Mouse (Mus musculus) forebrain, embryonic 11.5 days (tissue): Measurements from ENCODE around the gene Wee1. TPM values are rescaled to one million over a fixed set of nuclear protein-coding genes. Genes with fewer than 3 reads are reported as not detected.
"Not testable (repeated sequence)": the region's sequence is repeated elsewhere in the genome, so short reads cannot be mapped to it uniquely, and the experiment has no call there.

ENCODE experiments used
- ATAC-seq: fragments of 200-750 bp; cut with Nextera tagmentation; replicated peaks from 2 replicates; pipeline ENCODE4 v1.8.0; 2017; ENCODE audit warnings: moderate TSS enrichment; ENCODE audit not compliant: low FRiP score
- DNase-seq: peaks from one replicate; pipeline ENCODE4 v3.0.0-alpha.2; 2017; ENCODE audit warnings: low spot score
- H3K27ac ChIP-seq: fragments of 300-500 bp; sonication (generic); 2 replicates; pipeline ENCODE4 v1.5.1; 2014; ENCODE audit warnings: low read depth, low read length
- H3K27me3 ChIP-seq: fragments of 300-500 bp; sonication (generic); 2 replicates; pipeline ENCODE4 v1.6.1; 2014; ENCODE audit warnings: mild to moderate bottlenecking, low read length, mixed read lengths; ENCODE audit not compliant: control insufficient read depth, insufficient read depth
- H3K36me3 ChIP-seq: fragments of 300-500 bp; sonication (generic); 2 replicates; pipeline ENCODE4 v1.6.1; 2014; ENCODE audit warnings: mild to moderate bottlenecking, low read length, moderate library complexity, mixed read lengths; ENCODE audit not compliant: control insufficient read depth, insufficient read depth
- H3K4me1 ChIP-seq: fragments of 300-500 bp; sonication (generic); replicated peaks from 2 replicates; pipeline ENCODE4 v1.6.1; 2014; ENCODE audit warnings: low read length, mixed read lengths; ENCODE audit not compliant: control insufficient read depth, insufficient read depth
- H3K4me2 ChIP-seq: fragments of 300-500 bp; sonication (generic); 2 replicates; pipeline ENCODE4 v1.6.1; 2014; ENCODE audit warnings: low read depth, mild to moderate bottlenecking, low read length, moderate library complexity, mixed read lengths; ENCODE audit not compliant: severe bottlenecking
- H3K4me3 ChIP-seq: fragments of 300-500 bp; sonication (generic); 2 replicates; pipeline ENCODE4 v1.5.1; 2014; ENCODE audit warnings: low read depth, low read length
- H3K9ac ChIP-seq: fragments of 300-500 bp; sonication (generic); 2 replicates; pipeline ENCODE4 v1.6.1; 2014; ENCODE audit warnings: low read length
- H3K9me3 ChIP-seq: fragments of 300-500 bp; sonication (generic); 2 replicates; pipeline ENCODE4 v1.6.1; 2016; ENCODE audit warnings: low read length, mixed read lengths; ENCODE audit not compliant: control insufficient read depth
- WGBS: fragments of 180-500 bp; shearing (Covaris S2); extraction: QIAGEN DNeasy Blood & Tissue Kit; methylation state at CpG from one replicate; pipeline ENCODE4 v1.1.7; 2014; 5-methylcytosine and 5-hydroxymethylcytosine counted together
- polyA plus RNA-seq: library from polyadenylated mRNA; unstranded; fragments of >200 nt; fragmentation: Nextera tagmentation; extraction: Ambion mirVana; gene quantifications from 2 replicates; pipeline ENCODE4 v1.2.1, GENCODE M21; 2014

The Wee1 gene
- polyA plus RNA-seq, 1 experiment from 2014 or later, result 45.6 TPM

DNA sequence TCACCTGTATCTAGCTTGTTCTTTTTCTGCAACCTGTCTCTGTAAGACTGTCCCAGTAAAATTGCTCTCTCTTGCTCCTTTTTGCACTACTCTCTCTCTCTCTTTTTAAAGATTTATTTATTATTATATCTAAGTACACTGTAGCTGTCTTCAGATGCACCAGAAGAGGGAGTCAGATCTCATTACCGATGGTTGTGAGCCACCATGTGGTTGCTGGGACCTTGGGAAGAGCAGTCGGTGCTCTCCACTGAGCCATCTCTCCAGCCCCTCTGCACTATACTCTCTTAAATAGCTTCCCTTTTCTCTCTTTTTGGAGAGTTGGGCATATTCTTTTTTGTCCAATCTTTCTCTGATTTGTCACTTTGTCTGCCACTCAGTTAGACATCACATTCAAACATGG lies 10.4 kb downstream of the Wee1 start:
- not testable (repeated sequence) for H3K27me3 ChIP-seq, H3K4me2 ChIP-seq, H3K27ac ChIP-seq, DNase-seq, H3K9ac ChIP-seq, H3K4me1 ChIP-seq, H3K4me3 ChIP-seq, ATAC-seq, H3K9me3 ChIP-seq
- 83% methylated on average over 2 of the region's 2 CpGs for WGBS
- peaks cover 11% of the 10 kb centered on the region for H3K36me3 ChIP-seq

DNA sequence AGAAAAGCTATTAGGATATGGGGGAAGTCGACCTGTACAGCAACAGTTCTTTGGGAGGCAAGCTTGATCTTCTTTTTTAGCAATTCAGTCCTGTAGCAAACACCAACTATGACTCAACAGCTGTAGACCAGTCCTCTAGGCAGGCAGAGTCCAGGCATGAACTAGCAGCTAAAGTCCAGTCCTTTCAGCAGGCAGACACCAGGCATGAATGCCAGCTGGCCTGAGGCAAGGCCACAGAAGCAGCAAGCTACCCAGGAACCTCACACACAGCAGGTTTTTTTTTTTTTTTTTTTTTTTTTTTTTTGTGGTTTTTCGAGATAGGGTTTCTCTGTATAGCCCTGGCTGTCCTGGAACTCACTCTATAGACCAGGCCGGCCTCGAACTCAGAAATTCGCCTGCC lies 12.1 kb downstream of the Wee1 start:
- H3K9ac ChIP-seq, result no peak overlapping the region
- H3K27ac ChIP-seq, result no peak overlapping the region
- no peak overlapping the region for H3K4me2 ChIP-seq
- no peaks in the 10 kb centered on the region for H3K9me3 ChIP-seq
- WGBS, result 88% methylated on average over 5 of the region's 5 CpGs
- ATAC-seq (no peak), DNase-seq (no peak)
- H3K4me3 ChIP-seq, result no peak overlapping the region
- no peaks in the 10 kb centered on the region for H3K27me3 ChIP-seq
- H3K36me3 ChIP-seq, result peaks cover 15% of the 10 kb centered on the region
- H3K4me1 ChIP-seq, result no peaks in the 10 kb centered on the region

DNA sequence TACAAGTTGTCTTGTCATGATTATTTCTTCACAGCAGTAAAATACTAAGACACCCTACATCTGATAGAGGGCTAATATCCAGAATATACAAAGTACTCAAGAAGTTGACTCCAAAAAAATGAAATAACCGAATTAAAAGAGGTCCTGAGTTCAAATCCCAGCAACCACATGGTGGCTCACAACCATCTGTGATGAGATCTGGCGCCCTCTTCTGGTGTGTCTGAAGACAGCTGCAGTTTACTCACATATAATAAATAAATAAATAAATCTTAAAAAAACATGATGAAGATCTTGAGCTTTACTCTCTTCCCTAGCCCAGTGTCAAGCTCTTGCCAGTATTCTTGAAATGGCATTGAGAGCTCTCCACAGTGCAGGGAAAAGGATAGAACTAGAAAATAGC lies 16.7 kb downstream of the Wee1 start:
- no peaks in the 10 kb centered on the region for H3K4me1 ChIP-seq
- WGBS, result 85% methylated on average over 2 of the region's 2 CpGs
- no peak overlapping the region for H3K27ac ChIP-seq
- DNase-seq (no peak), ATAC-seq (no peak)
- no peak overlapping the region for H3K4me2 ChIP-seq
- no peak overlapping the region for H3K9ac ChIP-seq
- no peaks in the 10 kb centered on the region for H3K9me3 ChIP-seq
- peaks cover 26% of the 10 kb centered on the region for H3K36me3 ChIP-seq
- no peak overlapping the region for H3K4me3 ChIP-seq
- H3K27me3 ChIP-seq, result no peaks in the 10 kb centered on the region

DNA sequence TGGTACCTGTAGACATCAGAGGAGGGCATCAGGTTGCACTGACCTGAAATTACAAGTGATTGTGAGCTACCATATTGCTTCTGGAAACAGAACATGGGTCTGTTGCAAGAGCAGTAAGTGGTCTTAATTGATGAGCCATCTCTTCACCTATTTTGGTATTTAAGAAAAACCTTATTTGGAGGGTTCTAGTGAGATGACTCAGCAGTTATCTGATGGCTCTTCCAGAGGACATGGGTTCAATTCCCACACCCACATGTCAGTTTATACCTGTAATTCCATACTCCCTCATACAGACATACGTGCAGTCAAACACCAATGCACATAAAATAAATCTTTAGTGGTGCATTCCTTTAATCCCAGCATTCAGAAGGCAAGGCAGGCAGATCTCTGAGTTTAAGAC lies 22.0 kb downstream of the Wee1 start:
- no peaks in the 10 kb centered on the region for H3K9me3 ChIP-seq
- H3K27me3 ChIP-seq, result no peaks in the 10 kb centered on the region
- no peak overlapping the region for H3K4me2 ChIP-seq
- DNase-seq (no peak), ATAC-seq (no peak)
- no peak overlapping the region for H3K9ac ChIP-seq
- H3K4me1 ChIP-seq, result no peaks in the 10 kb centered on the region
- no peak overlapping the region for H3K27ac ChIP-seq
- peaks cover 16% of the 10 kb centered on the region for H3K36me3 ChIP-seq
- 100% methylated on average over 1 of the region's 1 CpGs for WGBS
- H3K4me3 ChIP-seq, result no peak overlapping the region

DNA sequence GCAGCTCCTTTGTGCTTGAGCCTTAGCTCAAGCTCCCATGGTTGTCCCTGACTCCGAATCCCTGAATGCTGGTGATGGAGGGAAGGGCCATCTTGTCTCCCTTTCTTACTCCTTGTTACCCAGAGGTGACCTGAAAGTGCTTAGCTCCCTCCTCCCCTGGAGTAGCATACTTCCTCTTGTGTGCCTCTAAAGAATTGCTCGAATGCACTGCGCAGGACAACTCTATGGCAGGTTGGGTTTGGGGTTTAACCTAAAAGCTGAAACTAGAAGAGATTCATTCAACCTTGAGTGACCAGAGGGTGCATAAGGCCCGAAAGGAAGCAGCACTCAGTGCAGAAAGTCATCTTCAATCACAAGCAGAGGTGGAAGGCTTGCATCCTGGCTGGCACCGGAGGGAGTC lies 31.0 kb downstream of the Wee1 start:
- ATAC-seq, result no peak
- H3K4me3 ChIP-seq, result no peak overlapping the region
- no peak overlapping the region for H3K27ac ChIP-seq
- DNase-seq, result no peak
- WGBS, result 90% methylated on average over 5 of the region's 5 CpGs
- no peaks in the 10 kb centered on the region for H3K4me1 ChIP-seq
- H3K27me3 ChIP-seq, result no peaks in the 10 kb centered on the region
- no peak overlapping the region for H3K4me2 ChIP-seq
- no peaks in the 10 kb centered on the region for H3K36me3 ChIP-seq
- no peak overlapping the region for H3K9ac ChIP-seq
- no peaks in the 10 kb centered on the region for H3K9me3 ChIP-seq

DNA sequence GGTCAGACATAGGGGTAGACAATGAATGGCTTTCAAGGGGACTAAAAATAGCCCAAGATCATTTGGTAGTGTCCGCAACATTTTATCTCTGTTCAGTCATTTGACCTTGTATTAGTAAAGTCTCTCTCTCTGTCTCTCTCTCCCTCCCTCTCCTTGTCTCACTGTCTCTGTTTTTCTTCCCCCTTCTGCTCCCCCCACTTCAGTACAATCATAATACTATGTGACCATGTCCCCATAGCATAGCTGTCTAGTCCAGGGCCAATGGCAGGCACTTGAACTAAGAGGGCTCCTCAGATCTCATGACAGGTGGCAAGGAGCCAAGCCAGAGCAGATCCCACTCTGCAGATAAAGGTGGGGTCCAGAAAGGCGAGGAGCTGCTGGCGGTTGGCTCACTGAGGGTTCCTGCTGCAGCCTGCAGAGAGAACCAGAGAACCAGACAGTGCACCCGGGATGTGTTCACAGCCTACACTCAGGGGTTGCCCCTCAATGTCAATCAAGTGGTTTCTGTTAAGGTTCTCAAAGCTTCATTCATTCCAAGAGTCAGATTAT lies 34.9 kb downstream of the Wee1 start:
- 77% methylated on average over 4 of the region's 4 CpGs for WGBS
- H3K27ac ChIP-seq, result no peak overlapping the region
- no peak overlapping the region for H3K9ac ChIP-seq
- no peak overlapping the region for H3K4me2 ChIP-seq
- no peak for ATAC-seq
- no peaks in the 10 kb centered on the region for H3K27me3 ChIP-seq
- no peaks in the 10 kb centered on the region for H3K36me3 ChIP-seq
- H3K4me3 ChIP-seq, result no peak overlapping the region
- no peaks in the 10 kb centered on the region for H3K4me1 ChIP-seq
- DNase-seq, result no peak
- H3K9me3 ChIP-seq, result no peaks in the 10 kb centered on the region

DNA sequence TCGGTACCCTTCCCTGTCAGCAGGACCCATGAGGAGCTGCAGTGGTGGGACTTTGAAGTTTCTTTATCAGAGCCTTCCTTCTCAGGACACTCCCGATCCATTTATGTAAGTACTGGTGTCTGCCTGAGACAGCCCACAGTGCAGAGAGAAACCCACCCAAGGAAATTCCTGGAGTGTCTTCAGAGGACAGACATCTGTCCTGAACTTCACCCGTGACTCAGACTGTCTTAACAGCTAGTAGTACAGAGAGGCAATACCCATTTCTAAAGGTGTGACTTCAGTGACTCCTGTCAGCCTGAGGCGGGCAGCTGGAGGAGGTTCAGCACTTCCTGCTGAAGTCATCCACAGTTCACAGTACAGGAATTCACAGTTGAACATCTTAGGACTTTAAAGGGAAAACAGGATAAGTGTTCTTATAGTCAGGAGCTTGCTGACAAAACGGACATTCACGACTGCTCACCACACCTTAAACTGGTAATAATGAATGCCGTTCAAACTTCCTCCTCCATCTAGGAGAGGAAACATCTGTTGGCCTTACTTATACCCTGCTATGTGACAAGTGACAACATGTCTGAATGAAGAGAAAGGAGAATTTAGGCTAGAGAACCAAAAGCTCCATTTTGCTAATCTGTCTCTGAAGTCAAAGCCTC lies 35.5 kb downstream of the Wee1 start:
- DNase-seq (no peak), ATAC-seq (no peak)
- Histone ChIP-seq H3K4me3 (no peak overlapping the region), H3K9me3 (no peaks in the 10 kb centered on the region), H3K36me3 (no peaks in the 10 kb centered on the region), H3K27me3 (no peaks in the 10 kb centered on the region), H3K27ac (no peak overlapping the region), H3K9ac (no peak overlapping the region), H3K4me1 (no peaks in the 10 kb centered on the region), H3K4me2 (no peak overlapping the region)
- WGBS, result 78% methylated on average over 7 of the region's 7 CpGs

DNA sequence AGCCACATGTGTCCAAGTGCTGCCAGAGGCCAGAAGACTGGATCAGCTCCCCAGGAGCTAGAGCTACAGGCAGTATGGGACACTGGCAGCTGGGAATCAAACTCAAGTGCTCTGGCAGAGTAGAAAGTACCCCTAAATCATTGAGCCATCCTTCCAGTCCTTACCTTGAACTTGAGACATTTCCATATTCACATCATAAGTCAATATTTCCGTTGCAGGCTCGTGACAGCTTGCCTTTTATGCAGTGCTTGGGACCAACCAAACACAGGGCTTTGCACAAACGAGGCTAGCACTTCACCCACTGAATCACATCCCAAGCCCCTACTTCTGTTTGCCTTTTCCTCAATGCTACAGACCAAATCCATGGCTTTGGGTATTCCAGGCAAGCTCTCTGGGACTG lies 36.2 kb downstream of the Wee1 start:
- H3K27ac ChIP-seq, result no peak overlapping the region
- no peak overlapping the region for H3K4me2 ChIP-seq
- DNase-seq (no peak), ATAC-seq (no peak)
- no peaks in the 10 kb centered on the region for H3K9me3 ChIP-seq
- H3K4me1 ChIP-seq, result no peaks in the 10 kb centered on the region
- H3K9ac ChIP-seq, result no peak overlapping the region
- 77% methylated on average over 3 of the region's 3 CpGs for WGBS
- H3K4me3 ChIP-seq, result no peak overlapping the region
- no peaks in the 10 kb centered on the region for H3K36me3 ChIP-seq
- no peaks in the 10 kb centered on the region for H3K27me3 ChIP-seq

DNA sequence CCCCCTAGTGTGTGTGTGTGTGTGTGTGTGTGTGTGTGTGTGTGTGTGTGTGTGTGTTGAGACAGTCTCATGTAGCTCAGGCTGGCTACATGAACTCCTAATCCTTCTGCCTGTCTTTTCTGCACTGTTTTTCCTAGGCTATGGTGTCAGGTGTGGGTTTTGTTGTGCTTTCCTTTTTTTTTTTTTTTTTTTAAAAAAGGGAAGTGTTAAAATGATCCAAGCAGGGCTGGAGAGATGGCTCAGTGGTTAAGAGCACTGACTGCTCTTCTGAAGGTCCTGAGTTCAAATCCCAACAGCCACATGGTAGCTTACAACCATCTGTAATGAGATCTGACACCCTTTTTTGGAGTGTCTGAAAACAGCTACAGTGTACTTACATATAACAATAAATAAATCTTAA lies 38.3 kb downstream of the Wee1 start:
- H3K4me2 ChIP-seq, H3K27ac ChIP-seq, H3K4me1 ChIP-seq, H3K9me3 ChIP-seq, H3K27me3 ChIP-seq, H3K9ac ChIP-seq, H3K36me3 ChIP-seq, DNase-seq, ATAC-seq, H3K4me3 ChIP-seq: not testable (repeated sequence)
